Mouse (Mus musculus) retina, postnatal 1 day (tissue): ENCODE measurements at regions not wholly inside any gene's neighbourhood (a gene's known extent, or its start where the extent isn't known, plus 50 kb on each side); places are given as distances from the start of the nearest gene placed in this dataset.

Experiments used
- DNase-seq: peaks from one replicate; pipeline ENCODE4 v3.0.0-alpha.2; 2012

GRCm38 (mm10) chr9:31578506-31579173, 114.4 kb upstream of the Tmem45b start:
- no peak for DNase-seq

GRCm38 (mm10) chr9:31577066-31577465, 112.8 kb upstream of the Tmem45b start:
- peak; percentile 12 for DNase-seq

- DNase-seq, result no peak
Measured at GRCm38 (mm10) chr9:31567029-31567428, 102.8 kb upstream of the Tmem45b start.

GRCm38 (mm10) chr9:31566257-31567007, 102.2 kb upstream of the Tmem45b start:
- DNase-seq, result peak; percentile 70

GRCm38 (mm10) chr9:31564996-31565773, 100.9 kb upstream of the Tmem45b start:
- DNase-seq, result peak; percentile 12

- DNase-seq, result no peak
Measured at GRCm38 (mm10) chr9:31563541-31563940, 99.3 kb upstream of the Tmem45b start.

- no peak for DNase-seq
Measured at GRCm38 (mm10) chr9:31560226-31560556, 95.9 kb upstream of the Tmem45b start.

- DNase-seq, result peak; percentile 88
Measured at GRCm38 (mm10) chr9:31559506-31560225, 95.4 kb upstream of the Tmem45b start.

- DNase-seq, result no peak
Measured at GRCm38 (mm10) chr9:31543691-31544052, 79.4 kb upstream of the Tmem45b start.

GRCm38 (mm10) chr9:31542909-31543690, 78.8 kb upstream of the Tmem45b start:
- DNase-seq, result peak; percentile 84

GRCm38 (mm10) chr9:31541615-31542191, 77.4 kb upstream of the Tmem45b start:
- no peak for DNase-seq

GRCm38 (mm10) chr9:31538458-31539210, 74.4 kb upstream of the Tmem45b start:
- DNase-seq, result no peak

GRCm38 (mm10) chr9:31529021-31529420, 64.8 kb upstream of the Tmem45b start:
- DNase-seq, result no peak

GRCm38 (mm10) chr9:31527216-31527615, 63.0 kb upstream of the Tmem45b start:
- no peak for DNase-seq
